In genomic region chr1:152399790-152400555, GRCm38 (mm10) we compare ENCODE assay signal across 8 mouse cellular contexts. TPM values are rescaled to one million over a fixed set of nuclear protein-coding genes. Genes with fewer than 3 reads are reported as not detected.
DNase-seq lines count a peak whose midpoint lies in the region; ATAC-seq and TF ChIP-seq lines count a peak whose summit lies in the region.

Gene Colgalt2, plus strand, starts transcription at chr1:152399830.

- H3K36me3 ChIP-seq in neural tube, embryonic 14.5 days (ENCODE audit: control insufficient read depth, insufficient read depth, low read length): no peaks in the 10 kb centered on the region

- peaks cover 2% of the 10 kb centered on the region; the same call in 1 of the 2 replicates for H3K4me1 ChIP-seq in lung, adult 2 months (ENCODE audit: control insufficient read depth, insufficient read depth, low read length)
- no peaks in the 10 kb centered on the region for H3K4me1 ChIP-seq in neural tube, embryonic 14.5 days (ENCODE audit: control insufficient read depth, insufficient read depth, low read length)

- DNase-seq in MN1 (ENCODE audit: low spot score): peak; percentile 55
- peak; percentile 40 to 66 for DNase-seq in cerebellum, adult 18-20 months
- peak; percentile 59 for DNase-seq in heart, postnatal 4 days
- DNase-seq in kidney, postnatal 4 days: peak; percentile 65 to 75
- DNase-seq in lung, adult 2 months: peak; percentile 48
- DNase-seq in urinary bladder, adult 2 months (ENCODE audit: low spot score): peak; percentile 37

- H3K27me3 ChIP-seq in neural tube, embryonic 14.5 days (ENCODE audit: control insufficient read depth, insufficient read depth, low read length): no peaks in the 10 kb centered on the region

- H3K4me3 ChIP-seq in lung, adult 2 months (replicated peaks; ENCODE audit: extremely low read depth, low read depth, low read length): peak within 1 kb of the TSS; percentile 66
- H3K4me3 ChIP-seq in neural tube, embryonic 14.5 days (ENCODE audit: low read depth, low read length): peak within 1 kb of the TSS; percentile 65

- H3K27ac ChIP-seq in neural tube, embryonic 14.5 days (ENCODE audit: low read depth, low read length): no peak within 1 kb of the TSS

- H3K9me3 ChIP-seq in neural tube, embryonic 14.5 days (ENCODE audit: control insufficient read depth, low read length): no peaks in the 10 kb centered on the region

- ATAC-seq in frontal cortex, adult (ENCODE audit: low TSS enrichment): peak; percentile 85
- peak; percentile 81 for ATAC-seq in neural tube, embryonic 14.5 days (ENCODE audit: low read depth)

- H3K4me2 ChIP-seq in neural tube, embryonic 14.5 days (ENCODE audit: low read depth, low read length): peak within 1 kb of the TSS; percentile 56

- peak within 1 kb of the TSS; percentile 65 for H3K9ac ChIP-seq in neural tube, embryonic 14.5 days (replicated peaks; ENCODE audit: low read depth, low read length)

- no peak for TF ChIP-seq CTCF in lung, adult 2 months (IDR thresholded peaks at IDR 0.05; ENCODE audit: insufficient read depth, low read length)

- WGBS in lung, adult 2 months: under 1% methylated on average over 61 of the region's 70 CpGs
- WGBS in neural tube, embryonic 14.5 days: under 1% methylated on average over 66 of the region's 70 CpGs

- peak; percentile 22; the same call in 1 of the 2 replicates for TF ChIP-seq POLR2A in lung, adult 2 months (IDR thresholded peaks at IDR 0.05; ENCODE audit: borderline replicate concordance, extremely low read depth, low read depth, low read length)

RNA-seq across cellular contexts. Expression of gene Colgalt2, which starts in this region (rescaled TPM):
- total RNA-seq in heart, postnatal 4 days (2021): 1 to 10 TPM; 2.3 to 3.2 TPM
- polyA plus RNA-seq in lung, adult 2 months (2012; rRNA removed): 12.8 and 17.3 TPM in 2 replicates
- 4.2 and 4.8 TPM in 2 replicates for polyA plus RNA-seq in neural tube, embryonic 14.5 days (2014; fragmentation: Nextera tagmentation; extraction: Ambion mirVana)
- polyA plus RNA-seq in urinary bladder, adult 2 months (2012; rRNA removed): 1.5 TPM in 2 replicates
